Mouse (Mus musculus) forebrain, embryonic 14.5 days (tissue): ENCODE results near the gene Pctp. TPM values are rescaled to one million over a fixed set of nuclear protein-coding genes. Genes with fewer than 3 reads are reported as not detected.

Experiments used
- ATAC-seq: fragments of 200-750 bp; cut with Nextera tagmentation; 2 replicates; pipeline ENCODE4 v1.8.0; 2017; ENCODE audit warnings: mild to moderate bottlenecking, moderate library complexity
- DNase-seq: peaks from one replicate; pipeline ENCODE4 v3.0.0-alpha.2; 2015; ENCODE audit warnings: low spot score
- H3K27ac ChIP-seq: fragments of 300-500 bp; sonication (generic); 2 replicates; pipeline ENCODE4 v1.5.1; 2014; ENCODE audit warnings: low read depth, mild to moderate bottlenecking, control low read depth, low read length, moderate library complexity
- H3K27me3 ChIP-seq: fragments of 300-500 bp; sonication (generic); replicated peaks from 2 replicates; pipeline ENCODE4 v1.6.1; 2014; ENCODE audit warnings: low read length, control low read depth, mixed read lengths; ENCODE audit not compliant: control insufficient read depth, insufficient read depth
- H3K36me3 ChIP-seq: fragments of 300-500 bp; sonication (generic); 2 replicates; pipeline ENCODE4 v1.6.1; 2014; ENCODE audit warnings: low read length, control low read depth; ENCODE audit not compliant: control insufficient read depth, insufficient read depth
- H3K4me1 ChIP-seq: fragments of 300-500 bp; sonication (generic); 2 replicates; pipeline ENCODE4 v1.6.1; 2014; ENCODE audit warnings: antibody characterized with exemption, low read length, control low read depth; ENCODE audit not compliant: control insufficient read depth, insufficient read depth
- H3K4me2 ChIP-seq: fragments of 300-500 bp; sonication (generic); 2 replicates; pipeline ENCODE4 v1.6.1; 2014; ENCODE audit warnings: mild to moderate bottlenecking, control low read depth, low read length
- H3K4me3 ChIP-seq: fragments of 300-500 bp; sonication (generic); 2 replicates; pipeline ENCODE4 v1.5.1; 2014; ENCODE audit warnings: low read depth, low read length, control low read depth
- H3K9ac ChIP-seq: fragments of 300-500 bp; sonication (generic); 2 replicates; pipeline ENCODE4 v1.6.1; 2014; ENCODE audit warnings: mild to moderate bottlenecking, low read length, control low read depth, moderate library complexity
- H3K9me3 ChIP-seq: fragments of 300-500 bp; sonication (generic); replicated peaks from 2 replicates; pipeline ENCODE4 v1.6.1; 2016; ENCODE audit warnings: low read length, control low read depth, mixed read lengths; ENCODE audit not compliant: control insufficient read depth
- WGBS: fragments of 180-500 bp; shearing (Covaris S2); extraction: QIAGEN DNeasy Blood & Tissue Kit; methylation state at CpG from one replicate; pipeline ENCODE4 v1.1.7; 2014; 5-methylcytosine and 5-hydroxymethylcytosine counted together
- polyA plus RNA-seq: library from polyadenylated mRNA; unstranded; fragments of >200 nt; fragmentation: Nextera tagmentation; extraction: Ambion mirVana; gene quantifications from 2 replicates; pipeline ENCODE4 v1.2.1, GENCODE M21; 2014

Pctp gene
- polyA plus RNA-seq, 1 experiment from 2014 or later: 0.80 TPM

GRCm38 (mm10) chr11:89977746-89978352, 24.8 kb downstream of the Pctp start:
- DNase-seq (no peak), ATAC-seq (0 out of 2 replicates have a peak, but pooled peaks have one; percentile 12)
- H3K9ac ChIP-seq: no peak overlapping the region
- no peak overlapping the region for H3K27ac ChIP-seq
- H3K36me3 ChIP-seq: no peaks in the 10 kb centered on the region
- 0 out of 2 replicates have a peak, but pooled peaks cover 5% of the 10 kb centered on the region for H3K4me1 ChIP-seq
- no peaks in the 10 kb centered on the region for H3K9me3 ChIP-seq
- H3K4me3 ChIP-seq: no peak overlapping the region
- WGBS: 39% methylated on average over 7 of the region's 7 CpGs
- no peaks in the 10 kb centered on the region for H3K27me3 ChIP-seq
- peak overlapping the region; percentile 19; the same call in 1 of the 2 replicates for H3K4me2 ChIP-seq

- Histone ChIP-seq H3K27ac (no peak overlapping the region), H3K9ac (no peak overlapping the region), H3K36me3 (no peaks in the 10 kb centered on the region), H3K4me2 (no peak overlapping the region), H3K27me3 (no peaks in the 10 kb centered on the region), H3K9me3 (no peaks in the 10 kb centered on the region), H3K4me1 (0 out of 2 replicates have a peak, but pooled peaks cover 5% of the 10 kb centered on the region), H3K4me3 (no peak overlapping the region)
- 83% methylated on average over 5 of the region's 5 CpGs for WGBS
- DNase-seq (no peak), ATAC-seq (no peak)
These were observed 26.3 kb downstream of the Pctp start for GRCm38 (mm10) chr11:89976361-89976760.

GRCm38 (mm10) chr11:89971296-89971695, 31.4 kb downstream of the Pctp start:
- H3K9ac ChIP-seq: no peak overlapping the region
- no peak overlapping the region for H3K4me3 ChIP-seq
- H3K4me2 ChIP-seq: no peak overlapping the region
- no peaks in the 10 kb centered on the region for H3K4me1 ChIP-seq
- no peaks in the 10 kb centered on the region for H3K36me3 ChIP-seq
- no peaks in the 10 kb centered on the region for H3K9me3 ChIP-seq
- DNase-seq: no peak
- ATAC-seq: no peak
- no peaks in the 10 kb centered on the region for H3K27me3 ChIP-seq
- H3K27ac ChIP-seq: no peak overlapping the region
- WGBS: 28% methylated on average over 3 of the region's 3 CpGs

GRCm38 (mm10) chr11:89970726-89971125, 32.0 kb downstream of the Pctp start:
- no peak for ATAC-seq
- DNase-seq: no peak
- Histone ChIP-seq H3K4me3 (no peak overlapping the region), H3K9ac (no peak overlapping the region), H3K4me1 (no peaks in the 10 kb centered on the region), H3K9me3 (no peaks in the 10 kb centered on the region), H3K27ac (no peak overlapping the region), H3K4me2 (no peak overlapping the region), H3K36me3 (no peaks in the 10 kb centered on the region), H3K27me3 (no peaks in the 10 kb centered on the region)
- WGBS: 35% methylated on average over 4 of the region's 4 CpGs

- DNase-seq: no peak
These were observed 33.6 kb downstream of the Pctp start for GRCm38 (mm10) chr11:89969131-89969530.

GRCm38 (mm10) chr11:89950691-89951270, 51.9 kb downstream of the Pctp start:
- 86% methylated on average over 3 of the region's 3 CpGs for WGBS
- Histone ChIP-seq H3K4me1 (no peaks in the 10 kb centered on the region), H3K36me3 (no peaks in the 10 kb centered on the region), H3K4me3 (no peak overlapping the region), H3K27ac (no peak overlapping the region), H3K4me2 (no peak overlapping the region), H3K9ac (no peak overlapping the region), H3K27me3 (no peaks in the 10 kb centered on the region), H3K9me3 (no peaks in the 10 kb centered on the region)
- no peak for ATAC-seq
- no peak for DNase-seq

More at GRCm38 (mm10) chr11:89969131-89969530, 33.6 kb downstream of the Pctp start:
- no peak for ATAC-seq
- H3K36me3 ChIP-seq: no peaks in the 10 kb centered on the region
- 80% methylated on average over 4 of the region's 4 CpGs for WGBS
- H3K27me3 ChIP-seq: no peaks in the 10 kb centered on the region
- H3K4me1 ChIP-seq: no peaks in the 10 kb centered on the region
- no peak overlapping the region for H3K27ac ChIP-seq
- H3K4me3 ChIP-seq: no peak overlapping the region
- H3K9me3 ChIP-seq: no peaks in the 10 kb centered on the region
- no peak overlapping the region for H3K4me2 ChIP-seq
- H3K9ac ChIP-seq: no peak overlapping the region

- Histone ChIP-seq H3K9ac (no peak overlapping the region), H3K4me3 (no peak overlapping the region), H3K27me3 (no peaks in the 10 kb centered on the region), H3K4me2 (no peak overlapping the region), H3K36me3 (no peaks in the 10 kb centered on the region), H3K27ac (no peak overlapping the region), H3K9me3 (no peaks in the 10 kb centered on the region), H3K4me1 (no peaks in the 10 kb centered on the region)
- WGBS: 89% methylated on average over 4 of the region's 4 CpGs
- DNase-seq: no peak
- ATAC-seq: no peak
These were observed 54.9 kb downstream of the Pctp start for GRCm38 (mm10) chr11:89947806-89948205.

GRCm38 (mm10) chr11:89945159-89945558, 57.5 kb downstream of the Pctp start:
- Histone ChIP-seq H3K4me1 (no peaks in the 10 kb centered on the region), H3K27me3 (no peaks in the 10 kb centered on the region), H3K9ac (no peak overlapping the region), H3K4me2 (no peak overlapping the region), H3K27ac (no peak overlapping the region), H3K36me3 (no peaks in the 10 kb centered on the region), H3K9me3 (no peaks in the 10 kb centered on the region), H3K4me3 (no peak overlapping the region)
- ATAC-seq (no peak), DNase-seq (peak; percentile 52)
- 89% methylated on average over 8 of the region's 8 CpGs for WGBS

- DNase-seq (no peak), ATAC-seq (no peak)
- H3K27me3 ChIP-seq: no peaks in the 10 kb centered on the region
- H3K9ac ChIP-seq: no peak overlapping the region
- H3K36me3 ChIP-seq: no peaks in the 10 kb centered on the region
- 42% methylated on average over 7 of the region's 7 CpGs for WGBS
- H3K4me1 ChIP-seq: peaks cover 10% of the 10 kb centered on the region
- H3K27ac ChIP-seq: no peak overlapping the region
- no peak overlapping the region for H3K4me2 ChIP-seq
- no peak overlapping the region for H3K4me3 ChIP-seq
- no peaks in the 10 kb centered on the region for H3K9me3 ChIP-seq
These were observed 65.5 kb downstream of the Pctp start for GRCm38 (mm10) chr11:89937241-89937640.
